Mouse (Mus musculus) embryonic stem cell, embryonic (primary cell): ENCODE results near the gene Idh3b.

Source experiments
- CTCF ChIA-PET, 4 experiments: fragments of 300-600 bp in 2 of 4; fragments of 350-600 bp in 2 of 4; sonication (Branson Sonifier 250); formaldehyde crosslinking; loops; one replicate each; lab custom pipeline; 2022; ENCODE audit warnings: inconsistent platforms in 2 of 4; lab: Charles Lee
- POLR2A ChIA-PET, 4 experiments: fragments of 300-600 bp in 2 of 4; fragments of 350-600 bp in 2 of 4; sonication (Branson Sonifier 250); formaldehyde crosslinking; loops; one replicate each; lab custom pipeline; 2022; ENCODE audit warnings: antibody characterized with exemption in 4 of 4, inconsistent platforms in 1 of 4; lab: Charles Lee

Gene Idh3b

GRCm38 (mm10) chr2:130283854-130284654 is at the start of gene Idh3b:
Idh3b (minus strand) TSS chr2:130284547.
- CTCF ChIA-PET = interaction anchor here in 3 of 4 experiments (0.6 to 1.8 kb wide), 4 partner anchors 8 to 76 kb away, joined by 3 to 7 read pairs (median 5); partner anchors contain the start of genes Ebf4 (in 1 of the 3) and Nop56 (in 1 of the 3)
- POLR2A ChIA-PET = interaction anchor here (0.6 to 22.4 kb wide), 33 partner anchors 4 to 413 kb away, joined by 3 to 522 read pairs (median 4); partner anchors contain the start of genes Nop56 (in 4 of the 4), Ebf4 (in 2 of the 4), Pced1a (in 2 of the 4) and Snrpb (in 2 of the 4)

GRCm38 (mm10) chr2:130329502-130329901 is 45.2 kb upstream of the Idh3b start:
- ChIA-PET CTCF (interaction anchor here in 2 of 4 experiments (1.1 to 1.3 kb wide), 3 partner anchors 33 to 234 kb away, joined by 3 read pairs; partner anchors contain the start of gene Mrps26 (in 1 of the 2)), POLR2A (no interaction called here)

- ChIA-PET CTCF (no interaction called here), POLR2A (no interaction called here)
Measured at GRCm38 (mm10) chr2:130327057-130327456, 42.7 kb upstream of the Idh3b start.

GRCm38 (mm10) chr2:130303014-130303413 is 18.7 kb upstream of the Idh3b start:
- ChIA-PET CTCF (interaction anchor here in 3 of 4 experiments (0.6 to 1.5 kb wide), 5 partner anchors 9 to 59 kb away, joined by 3 to 5 read pairs (median 3); partner anchors contain the start of gene Ebf4 (in 1 of the 3)), POLR2A (interaction anchor here (0.6 to 4.2 kb wide), 16 partner anchors 8 to 188 kb away, joined by 3 to 20 read pairs (median 4); partner anchors contain the start of genes Nop56 (in 2 of the 4), Ebf4 (in 1 of the 4) and Idh3b (in 1 of the 4))

- ChIA-PET POLR2A (interaction anchor here in 2 of 4 experiments (1.1 to 3.3 kb wide), 8 partner anchors 9 to 266 kb away, joined by 3 to 20 read pairs (median 5); partner anchors contain the start of genes Nop56 (in 2 of the 2), Idh3b (in 1 of the 2), Mrps26 (in 1 of the 2) and Pced1a (in 1 of the 2)), CTCF (no interaction called here)
Measured at GRCm38 (mm10) chr2:130297580-130297979, 13.2 kb upstream of the Idh3b start.

GRCm38 (mm10) chr2:130296134-130296745 is 11.9 kb upstream of the Idh3b start:
- ChIA-PET CTCF (interaction anchor here in 2 of 4 experiments (0.6 to 1.4 kb wide), 3 partner anchors 21 to 116 kb away, joined by 3 to 5 read pairs (median 3); no protein-coding TSS in a partner anchor), POLR2A (interaction anchor here in 3 of 4 experiments (0.8 to 3.3 kb wide), 10 partner anchors 9 to 66 kb away, joined by 3 to 20 read pairs (median 3); partner anchors contain the start of gene Nop56 (in 3 of the 3))

GRCm38 (mm10) chr2:130295331-130296133 is 11.2 kb upstream of the Idh3b start:
- ChIA-PET POLR2A (interaction anchor here (0.8 to 14.1 kb wide), 16 partner anchors 8 to 402 kb away, joined by 3 to 522 read pairs (median 4); partner anchors contain the start of genes Nop56 (in 3 of the 4), Idh3b (in 2 of the 4), Snrpb (in 2 of the 4) and Pced1a (in 1 of the 4)), CTCF (interaction anchor here in 2 of 4 experiments (0.6 to 1.4 kb wide), 3 partner anchors 12 to 116 kb away, joined by 3 read pairs; partner anchors contain the start of gene Idh3b (in 1 of the 2))

GRCm38 (mm10) chr2:130294936-130295277 is 10.6 kb upstream of the Idh3b start, which contains the start of gene Ebf4:
Ebf4 (plus strand) TSS chr2:130295169.
- CTCF ChIA-PET = interaction anchor here in 1 of 4 experiments (0.9 to 1.1 kb wide), 3 partner anchors 8 to 303 kb away, joined by 3 read pairs; partner anchors contain the start of gene Idh3b
- POLR2A ChIA-PET = interaction anchor here (0.7 to 14.1 kb wide), 20 partner anchors 8 to 403 kb away, joined by 3 to 522 read pairs (median 4); partner anchors contain the start of genes Nop56 (in 3 of the 4), Idh3b (in 2 of the 4), Pced1a (in 2 of the 4) and Snrpb (in 2 of the 4)

GRCm38 (mm10) chr2:130294218-130294935 is 10.0 kb upstream of the Idh3b start:
- ChIA-PET POLR2A (interaction anchor here (0.7 to 14.1 kb wide), 21 partner anchors 9 to 403 kb away, joined by 3 to 522 read pairs (median 4); partner anchors contain the start of genes Nop56 (in 3 of the 4), Idh3b (in 2 of the 4), Pced1a (in 2 of the 4) and Snrpb (in 2 of the 4)), CTCF (interaction anchor here in 2 of 4 experiments (0.9 to 1.5 kb wide), 4 partner anchors 9 to 303 kb away, joined by 3 to 4 read pairs (median 3); partner anchors contain the start of gene Idh3b (in 1 of the 2))

GRCm38 (mm10) chr2:130293486-130293885 is 9.1 kb upstream of the Idh3b start:
- POLR2A ChIA-PET = interaction anchor here (0.5 to 14.1 kb wide), 12 partner anchors 9 to 832 kb away, joined by 3 to 522 read pairs (median 5); partner anchors contain the start of genes Idh3b (in 3 of the 4), Nop56 (in 3 of the 4) and Snrpb (in 2 of the 4)
- CTCF ChIA-PET = interaction anchor here in 2 of 4 experiments (0.6 to 1.5 kb wide), 2 partner anchors 69 to 72 kb away, joined by 3 to 4 read pairs; no protein-coding TSS in a partner anchor

GRCm38 (mm10) chr2:130293009-130293408 is 8.7 kb upstream of the Idh3b start:
- ChIA-PET POLR2A (interaction anchor here (0.5 to 14.1 kb wide), 11 partner anchors 8 to 832 kb away, joined by 3 to 522 read pairs (median 3); partner anchors contain the start of genes Idh3b (in 3 of the 4), Nop56 (in 3 of the 4) and Snrpb (in 1 of the 4)), CTCF (interaction anchor here in 2 of 4 experiments (0.6 to 1.5 kb wide), 2 partner anchors 69 to 73 kb away, joined by 3 to 4 read pairs; no protein-coding TSS in a partner anchor)

GRCm38 (mm10) chr2:130291434-130291833 is 7.1 kb upstream of the Idh3b start:
- ChIA-PET CTCF (interaction anchor here in 2 of 4 experiments (1.0 to 1.3 kb wide), 2 partner anchors 71 to 121 kb away, joined by 3 to 4 read pairs; no protein-coding TSS in a partner anchor), POLR2A (interaction anchor here (0.5 to 14.1 kb wide), 12 partner anchors 16 to 347 kb away, joined by 3 to 522 read pairs (median 3); partner anchors contain the start of genes Nop56 (in 3 of the 4), Cpxm1 (in 1 of the 4), Idh3b (in 1 of the 4) and Mrps26 (in 1 of the 4))

- ChIA-PET CTCF (interaction anchor here in 2 of 4 experiments (0.6 to 2.3 kb wide), 9 partner anchors 13 to 274 kb away, joined by 3 to 7 read pairs (median 3); partner anchors contain the start of genes Mrps26 (in 1 of the 2), Nop56 (in 1 of the 2) and Tmem239 (in 1 of the 2)), POLR2A (interaction anchor here (0.6 to 14.1 kb wide), 24 partner anchors 8 to 1223 kb away, joined by 3 to 522 read pairs (median 4); partner anchors contain the start of genes Nop56 (in 4 of the 4), Vps16 (in 2 of the 4), Ddrgk1 (in 1 of the 4) and Idh3b (in 1 of the 4))
Measured at GRCm38 (mm10) chr2:130289086-130289485, 4.7 kb upstream of the Idh3b start.

- ChIA-PET CTCF (interaction anchor here in 1 of 4 experiments (1.9 kb wide), 1 partner anchor 82 kb away, joined by 8 read pairs; no protein-coding TSS in a partner anchor), POLR2A (interaction anchor here in 3 of 4 experiments (1.0 to 22.4 kb wide), 12 partner anchors 5 to 124 kb away, joined by 3 to 522 read pairs (median 4); partner anchors contain the start of genes Ebf4 (in 3 of the 3), Idh3b (in 2 of the 3), 1700020A23Rik (in 1 of the 3) and Gm28372 (in 1 of the 3))
Measured at GRCm38 (mm10) chr2:130280818-130281217, 3.5 kb downstream of the Idh3b start.

GRCm38 (mm10) chr2:130280224-130280623 is 4.1 kb downstream of the Idh3b start:
- POLR2A ChIA-PET = interaction anchor here (0.9 to 22.4 kb wide), 14 partner anchors 5 to 1219 kb away, joined by 3 to 522 read pairs (median 4); partner anchors contain the start of genes Ebf4 (in 3 of the 4), Idh3b (in 2 of the 4), 1700020A23Rik (in 1 of the 4) and Gm28372 (in 1 of the 4)
- CTCF ChIA-PET = interaction anchor here in 1 of 4 experiments (1.9 kb wide), 1 partner anchor 82 kb away, joined by 8 read pairs; no protein-coding TSS in a partner anchor
